Mouse (Mus musculus) ES-CJ7 (cell line): ENCODE measurements at regions not wholly inside any gene's neighbourhood (a gene's known extent, or its start where the extent isn't known, plus 50 kb on each side); places are given as distances from the start of the nearest gene placed in this dataset.

Experiments
- DNase-seq: peaks from one replicate; pipeline ENCODE4 v3.0.0; 2011; ENCODE audit warnings: low read depth, low spot score

GRCm38 (mm10) chr10:99416271-99416670, 153.2 kb downstream of the Dusp6 start:
- DNase-seq = no peak

GRCm38 (mm10) chr10:99416896-99417479, 154.0 kb downstream of the Dusp6 start:
- peak; percentile 8 for DNase-seq

GRCm38 (mm10) chr10:99417591-99417990, 154.6 kb downstream of the Dusp6 start:
- DNase-seq = peak; percentile 94

- DNase-seq = peak; percentile 68
Observed at GRCm38 (mm10) chr10:99418497-99418896, 155.5 kb downstream of the Dusp6 start.

GRCm38 (mm10) chr10:99419532-99419931, 156.5 kb downstream of the Dusp6 start:
- no peak for DNase-seq

- no peak for DNase-seq
Observed at GRCm38 (mm10) chr10:99423406-99423805, 160.4 kb downstream of the Dusp6 start.

- no peak for DNase-seq
Observed at GRCm38 (mm10) chr10:99425265-99425664, 162.2 kb downstream of the Dusp6 start.

GRCm38 (mm10) chr10:99430175-99430574, 167.1 kb downstream of the Dusp6 start:
- no peak for DNase-seq

- no peak for DNase-seq
Observed at GRCm38 (mm10) chr10:99430669-99431561, 167.9 kb downstream of the Dusp6 start.

GRCm38 (mm10) chr10:99437060-99437459, 174.0 kb downstream of the Dusp6 start:
- no peak for DNase-seq

- no peak for DNase-seq
Observed at GRCm38 (mm10) chr10:99440169-99440568, 177.1 kb downstream of the Dusp6 start.

GRCm38 (mm10) chr10:99441014-99441413, 178.0 kb downstream of the Dusp6 start:
- DNase-seq = no peak

- DNase-seq = no peak
Observed at GRCm38 (mm10) chr10:99441931-99442330, 178.9 kb downstream of the Dusp6 start.

- DNase-seq = no peak
Observed at GRCm38 (mm10) chr10:99443453-99444170, 180.6 kb downstream of the Dusp6 start.

GRCm38 (mm10) chr10:99450714-99451625, 187.9 kb downstream of the Dusp6 start:
- DNase-seq = no peak

- no peak for DNase-seq
Observed at GRCm38 (mm10) chr10:99451639-99452417, 188.8 kb downstream of the Dusp6 start.

- DNase-seq = no peak
Observed at GRCm38 (mm10) chr10:99456180-99456579, 193.1 kb downstream of the Dusp6 start.

- DNase-seq = no peak
Observed at GRCm38 (mm10) chr10:99458047-99458446, 195.0 kb downstream of the Dusp6 start.

- DNase-seq = no peak
Observed at GRCm38 (mm10) chr10:99459171-99459660, 196.2 kb downstream of the Dusp6 start.

- peak; percentile 90 for DNase-seq
Observed at GRCm38 (mm10) chr10:99459823-99460361, 196.9 kb downstream of the Dusp6 start.
